Mouse (Mus musculus) neural tube, embryonic 10.5 days (tissue): ENCODE data around the gene Ppp1r16b.

ENCODE experiments used
- DNase-seq: peaks from one replicate; pipeline ENCODE4 v3.0.0-alpha.2; 2017; ENCODE audit warnings: low spot score; ENCODE audit errors: extremely low spot score

Gene Ppp1r16b

DNA sequence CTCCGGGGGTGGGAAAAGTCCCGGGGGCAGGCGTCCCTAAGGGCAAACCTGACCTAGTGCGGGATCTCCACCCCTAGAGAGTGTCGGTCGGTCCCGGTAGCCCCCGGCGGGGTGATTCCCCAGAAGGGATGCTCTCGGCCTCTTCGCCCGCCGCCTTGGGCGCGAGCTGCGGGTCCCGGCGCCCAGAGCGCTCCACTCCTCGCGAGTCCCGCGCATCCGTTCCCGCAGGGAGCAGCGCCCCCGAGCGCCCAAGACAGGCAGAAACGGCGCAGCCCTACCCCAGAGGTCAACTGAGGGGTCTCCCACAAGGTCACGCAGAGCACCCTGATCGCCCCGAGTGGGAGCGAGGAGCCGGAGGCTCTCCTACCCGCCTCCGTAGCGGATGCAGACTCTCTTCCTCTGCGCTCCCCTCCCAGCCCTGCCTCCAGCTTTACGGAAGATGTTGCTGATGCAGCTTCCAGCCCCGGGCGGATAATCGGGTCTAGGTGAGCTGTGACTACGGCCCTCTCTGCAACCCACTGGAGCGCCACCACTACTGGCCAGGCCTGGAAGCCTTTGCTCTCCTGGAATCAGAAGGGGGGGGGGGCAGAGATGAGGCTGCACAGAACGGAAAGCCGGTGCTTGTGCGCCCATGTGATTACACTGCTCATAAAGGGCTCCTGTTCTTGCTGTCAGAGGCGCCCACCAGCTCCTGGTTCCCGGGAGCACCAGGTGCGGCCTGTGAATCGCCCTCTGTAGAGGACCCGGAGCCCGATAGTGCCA is 2.7 kb downstream of the Ppp1r16b start:
- DNase-seq, result peak; percentile 70

DNA sequence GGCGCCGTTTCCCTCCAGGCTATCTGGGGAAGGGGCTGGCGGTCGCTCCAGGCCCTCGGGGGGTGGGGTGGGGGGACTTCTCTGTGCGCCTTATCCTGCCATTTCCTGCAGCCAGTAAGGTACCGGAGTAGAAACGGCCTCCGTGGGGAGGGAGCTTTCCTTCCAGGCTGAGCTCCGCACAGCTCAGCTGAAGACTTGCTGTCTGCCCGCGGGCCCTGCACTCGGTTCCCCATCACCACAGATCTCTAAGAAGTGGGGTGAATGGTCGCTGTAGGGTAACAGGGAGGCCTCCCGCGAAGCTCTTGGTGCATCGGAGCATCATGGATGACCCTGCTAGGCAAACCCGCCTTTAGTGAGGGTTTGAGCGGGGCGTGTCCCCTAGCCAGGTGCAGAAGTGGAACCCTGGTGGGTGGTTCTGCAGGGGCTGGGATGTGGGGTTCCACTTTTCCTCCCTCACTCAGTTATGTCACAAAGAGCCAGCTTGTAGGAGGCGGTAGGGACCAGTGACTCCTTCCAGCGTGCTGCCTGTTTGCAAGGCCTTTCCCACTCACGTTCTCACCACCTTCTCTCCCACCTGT is 3.3 kb downstream of the Ppp1r16b start:
- no peak for DNase-seq

DNA sequence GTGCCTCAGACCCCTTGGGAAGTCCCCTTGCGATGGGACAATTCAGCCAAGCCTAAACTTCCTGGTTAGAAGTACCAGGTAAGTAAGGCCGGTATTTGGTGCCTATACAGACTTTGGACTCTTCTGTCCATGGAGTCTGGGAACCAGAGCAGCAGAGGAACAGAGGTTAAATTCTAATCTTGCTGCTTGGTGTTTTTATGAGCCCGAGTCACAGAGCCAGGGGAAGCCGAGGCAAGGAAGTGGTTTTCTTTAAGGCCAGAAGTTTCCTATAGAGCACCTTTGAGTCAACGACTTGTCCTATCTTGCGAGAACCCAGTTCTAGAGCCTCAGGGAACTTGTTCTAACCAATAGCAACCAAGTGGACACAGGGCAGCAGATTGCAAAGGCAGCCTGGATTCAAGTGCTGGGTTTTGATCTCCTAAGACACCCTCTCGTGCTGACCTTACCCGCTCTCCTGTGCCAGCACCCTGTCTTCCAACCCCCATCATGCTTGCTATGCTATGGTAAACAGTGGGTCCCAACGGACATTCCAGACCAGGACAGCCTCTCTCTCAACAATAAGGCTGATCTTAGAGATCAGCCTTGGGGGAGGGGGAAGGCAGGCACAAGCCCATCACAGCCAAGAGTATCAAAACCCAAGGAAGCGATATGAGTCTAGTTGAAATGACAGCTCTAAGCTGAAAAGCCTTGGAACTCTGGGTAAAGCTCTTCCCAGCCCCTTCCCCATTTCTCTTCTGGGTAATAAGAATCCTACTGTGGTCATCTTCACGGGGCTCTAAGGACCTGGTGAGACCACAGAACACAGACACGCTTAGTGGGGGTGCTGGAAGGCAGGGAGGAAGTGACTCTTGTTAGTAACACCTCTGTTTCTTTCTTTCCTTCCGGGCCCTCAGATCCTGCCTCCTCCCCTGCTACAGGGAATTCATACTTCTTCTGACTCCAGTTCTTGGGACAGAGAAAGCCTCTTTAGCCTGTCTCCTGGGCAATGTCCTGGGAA is 4.3 kb downstream of the Ppp1r16b start:
- no peak for DNase-seq

DNA sequence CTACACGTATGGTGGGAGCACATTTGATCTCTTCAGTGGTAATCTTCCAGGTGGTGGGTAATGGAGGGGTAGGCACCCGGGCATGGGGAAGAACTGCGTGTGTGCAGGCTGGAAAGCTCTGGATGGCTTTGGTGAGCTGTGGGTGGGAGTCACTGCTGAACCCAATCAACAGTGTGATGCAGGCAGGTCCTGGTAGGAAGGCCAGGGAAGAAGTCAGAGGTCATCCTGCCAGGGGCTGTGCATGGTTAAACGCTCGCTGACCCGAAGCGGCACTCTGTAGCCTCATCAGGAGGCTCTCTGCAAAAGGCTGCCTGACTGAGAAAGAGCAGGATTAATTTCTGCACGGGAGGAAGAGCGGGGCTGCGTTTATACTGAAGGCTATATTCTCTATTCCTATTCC is 5.4 kb downstream of the Ppp1r16b start:
- no peak for DNase-seq

DNA sequence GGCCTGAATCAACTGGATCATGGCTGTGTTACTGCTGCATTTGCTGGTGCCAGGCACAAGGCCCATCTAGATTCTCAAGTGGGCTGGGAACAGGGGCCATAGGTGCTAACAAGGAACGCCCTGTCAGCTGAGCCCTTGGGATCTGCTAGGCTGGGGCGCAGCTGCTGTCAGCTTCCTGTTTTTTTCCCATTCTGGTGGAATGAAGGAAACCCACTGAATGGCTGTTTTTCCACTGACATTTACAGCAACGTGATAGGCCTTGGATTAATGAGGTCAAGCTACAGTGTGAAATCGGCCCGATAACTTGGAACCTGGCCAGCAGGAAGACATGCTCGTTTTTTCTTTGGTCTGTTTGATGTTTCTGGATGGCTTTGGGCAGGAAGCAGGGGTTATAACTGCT is 7.6 kb downstream of the Ppp1r16b start:
- DNase-seq, result no peak

DNA sequence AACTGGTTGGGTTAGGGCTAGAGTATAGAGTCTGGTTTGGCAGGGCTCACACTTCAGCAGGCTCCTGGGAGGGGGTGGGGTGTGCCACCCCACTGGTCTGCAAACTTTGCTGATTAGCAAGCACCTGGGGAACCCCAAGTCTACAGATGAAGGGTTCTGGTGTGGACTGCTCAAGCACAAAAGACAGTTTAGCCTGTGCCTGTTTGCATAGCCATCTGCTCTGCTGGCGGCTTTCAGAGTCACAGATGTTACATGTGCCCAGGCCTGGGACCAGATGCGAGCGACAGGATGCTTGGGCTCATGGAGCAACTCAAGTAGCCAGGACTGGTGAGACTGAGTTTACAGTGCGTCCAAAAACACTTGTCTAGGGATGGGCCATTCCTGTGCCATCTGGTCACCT is 8.3 kb downstream of the Ppp1r16b start:
- DNase-seq, result no peak

DNA sequence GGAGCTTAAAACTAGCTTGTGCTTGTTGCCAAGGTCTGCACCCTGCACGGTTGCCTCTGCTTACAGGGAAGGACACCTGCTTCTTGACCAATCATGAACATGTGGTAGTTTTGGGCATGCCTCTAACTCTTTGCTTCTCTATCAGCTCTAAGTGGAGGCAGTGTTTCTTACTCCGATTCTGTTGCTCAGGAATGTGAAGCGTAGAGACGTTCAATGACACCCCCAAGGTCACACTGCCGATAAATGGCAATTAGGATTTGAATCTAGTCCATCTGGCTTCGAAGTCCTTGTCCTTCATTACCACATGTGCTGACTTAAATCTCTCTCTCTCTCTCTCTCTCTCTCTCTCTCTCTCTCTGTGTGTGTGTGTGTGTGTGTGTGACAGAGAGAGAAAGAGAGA is 8.9 kb downstream of the Ppp1r16b start:
- no peak for DNase-seq

DNA sequence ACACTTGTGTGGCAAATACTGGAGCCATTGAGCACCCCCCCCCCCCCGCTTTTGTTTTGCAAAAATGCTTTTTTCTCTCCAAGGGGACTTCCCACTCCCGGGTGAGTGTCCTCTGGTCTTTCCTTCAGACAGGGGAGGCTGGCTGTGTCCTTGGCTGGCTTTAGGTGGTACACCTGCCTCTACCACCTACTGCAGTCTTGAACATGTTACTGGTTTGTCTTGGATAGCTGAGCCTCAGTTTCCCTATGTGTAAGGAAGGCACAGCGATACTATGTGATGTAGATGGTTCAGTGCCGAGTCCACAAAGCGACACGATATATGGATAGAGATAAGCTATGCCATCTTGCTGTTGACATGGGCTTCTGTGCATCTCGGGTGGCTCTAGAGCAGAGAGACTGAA is 9.6 kb downstream of the Ppp1r16b start:
- DNase-seq, result no peak

DNA sequence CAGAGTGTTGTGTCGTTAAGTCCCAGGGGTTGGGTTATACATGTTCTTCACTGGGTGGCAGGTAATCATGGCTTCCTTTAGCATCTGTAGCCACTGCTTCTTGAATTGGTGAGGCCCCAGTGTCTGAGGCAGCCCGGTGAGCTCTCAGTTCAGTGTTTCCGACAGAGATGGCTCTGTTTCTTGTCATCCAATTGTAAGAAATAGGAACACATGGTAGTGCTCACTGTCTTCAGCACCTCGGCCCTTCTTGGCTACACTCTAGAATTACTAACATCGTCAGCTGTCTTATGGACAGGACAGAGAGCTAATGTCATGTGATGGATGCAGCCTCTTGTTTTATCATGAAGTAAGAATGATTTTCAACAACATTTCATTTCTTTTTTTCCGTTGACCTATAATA is 10.0 kb downstream of the Ppp1r16b start:
- no peak for DNase-seq

DNA sequence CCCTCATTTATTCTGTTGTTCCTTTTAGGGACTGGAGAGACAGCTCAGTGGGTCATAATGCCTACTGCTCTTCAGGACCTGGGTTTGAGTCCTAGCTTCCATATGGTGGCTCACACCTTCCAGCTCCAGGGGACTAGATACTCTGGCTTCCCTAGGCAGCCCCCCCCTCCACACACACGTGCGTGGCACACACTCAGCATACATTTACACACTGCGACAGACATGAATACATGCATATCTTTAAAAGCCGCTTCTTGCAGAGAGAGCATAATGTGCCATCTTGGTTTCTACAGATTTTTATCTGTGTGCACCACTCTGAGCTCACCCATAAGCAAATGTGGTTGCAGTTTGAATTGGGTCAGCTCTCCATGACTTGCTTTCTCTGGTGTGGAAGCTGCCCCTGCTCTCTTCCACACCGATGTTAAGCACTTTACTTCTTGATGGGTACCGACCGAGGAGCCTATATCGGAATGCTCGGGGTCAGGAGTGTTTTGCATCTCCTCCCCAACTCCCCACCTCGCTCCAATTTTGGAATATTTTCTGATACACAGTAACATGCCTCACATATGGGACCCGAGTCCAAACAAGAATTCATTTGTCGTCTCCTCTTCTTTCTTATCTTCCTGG is 10.8 kb downstream of the Ppp1r16b start:
- DNase-seq, result no peak

DNA sequence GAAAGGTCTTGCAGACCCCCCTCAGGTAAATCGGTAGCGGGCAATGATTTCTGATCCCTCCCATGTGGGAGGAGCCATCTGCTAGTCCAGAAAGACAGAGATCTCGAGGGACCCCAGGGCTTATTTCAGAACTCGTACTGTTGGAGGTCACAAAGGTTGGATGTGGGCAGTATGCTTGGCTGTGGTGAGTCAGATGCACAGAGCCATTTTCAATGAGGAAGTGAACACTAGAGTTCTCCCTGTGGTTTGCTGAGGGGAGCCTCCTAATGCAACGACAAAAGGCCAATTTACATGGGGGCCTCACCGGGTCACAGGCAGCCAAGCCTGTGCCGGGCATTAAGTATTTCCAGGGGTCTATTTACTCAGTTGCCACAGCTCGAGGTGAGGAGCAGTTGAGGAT is 12.7 kb downstream of the Ppp1r16b start:
- no peak for DNase-seq

DNA sequence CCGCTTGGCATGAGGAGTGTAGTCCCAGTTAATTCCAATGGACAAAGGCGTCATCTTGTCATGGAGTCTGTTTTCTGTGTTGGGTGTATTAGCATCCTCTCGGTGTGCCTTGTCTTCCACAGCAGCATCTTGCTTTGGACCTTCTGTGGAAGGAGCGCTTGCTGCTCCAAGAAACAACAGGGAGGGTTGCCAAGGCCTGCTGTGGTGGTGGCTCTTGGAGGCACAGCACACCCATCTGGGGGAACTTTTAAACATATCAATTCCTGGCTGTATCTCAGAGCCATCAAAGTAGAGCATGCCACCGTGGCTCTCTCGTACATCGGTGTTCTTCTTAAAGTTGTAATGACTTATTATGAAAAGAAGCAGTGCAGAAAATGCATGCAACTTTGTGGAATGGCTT is 13.9 kb downstream of the Ppp1r16b start:
- DNase-seq, result no peak

DNA sequence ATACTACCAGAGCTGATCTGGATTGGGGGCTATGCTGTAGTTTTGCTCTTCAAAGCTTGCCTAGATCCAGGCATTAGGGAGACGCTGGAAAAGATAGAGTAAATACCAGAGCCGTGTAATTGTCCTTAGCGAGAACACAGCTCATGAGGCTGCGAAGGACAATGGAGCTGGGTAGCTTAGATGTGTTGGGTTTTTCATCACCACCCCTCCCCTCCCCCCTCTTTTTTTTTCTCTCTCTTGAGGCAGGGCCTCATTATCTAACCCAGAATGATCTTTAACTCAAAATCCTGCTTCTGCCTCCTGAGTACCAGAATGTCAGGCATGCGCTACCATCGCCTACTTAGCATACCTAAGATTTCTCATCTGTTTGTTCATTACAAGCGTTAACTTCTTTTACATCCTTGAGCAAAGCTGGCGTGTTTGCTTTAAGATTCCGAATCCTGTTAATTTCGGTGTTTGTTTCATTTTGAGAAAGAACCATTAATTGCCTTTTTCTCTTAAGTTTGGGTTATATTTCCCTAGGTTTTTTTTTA is 15.2 kb downstream of the Ppp1r16b start:
- no peak for DNase-seq

DNA sequence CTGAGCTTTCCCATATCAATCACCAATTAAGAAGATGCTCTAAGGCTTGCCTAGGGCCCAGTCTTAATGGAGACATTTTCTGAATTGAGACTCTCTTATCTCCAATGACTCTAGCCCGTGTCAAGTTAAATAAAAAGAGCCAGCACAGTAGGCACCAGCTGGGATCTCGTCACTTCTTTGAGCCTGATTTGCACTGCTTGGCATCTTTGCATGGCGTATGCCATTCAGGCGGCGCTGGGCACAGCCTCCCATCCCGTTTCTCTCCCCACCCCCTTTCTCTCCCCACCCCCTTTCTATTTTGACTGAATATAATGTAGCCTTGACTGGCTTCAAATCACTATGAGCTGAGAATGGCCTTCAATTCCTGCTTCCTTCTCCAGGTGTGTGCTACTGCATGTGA is 16.5 kb downstream of the Ppp1r16b start:
- no peak for DNase-seq

DNA sequence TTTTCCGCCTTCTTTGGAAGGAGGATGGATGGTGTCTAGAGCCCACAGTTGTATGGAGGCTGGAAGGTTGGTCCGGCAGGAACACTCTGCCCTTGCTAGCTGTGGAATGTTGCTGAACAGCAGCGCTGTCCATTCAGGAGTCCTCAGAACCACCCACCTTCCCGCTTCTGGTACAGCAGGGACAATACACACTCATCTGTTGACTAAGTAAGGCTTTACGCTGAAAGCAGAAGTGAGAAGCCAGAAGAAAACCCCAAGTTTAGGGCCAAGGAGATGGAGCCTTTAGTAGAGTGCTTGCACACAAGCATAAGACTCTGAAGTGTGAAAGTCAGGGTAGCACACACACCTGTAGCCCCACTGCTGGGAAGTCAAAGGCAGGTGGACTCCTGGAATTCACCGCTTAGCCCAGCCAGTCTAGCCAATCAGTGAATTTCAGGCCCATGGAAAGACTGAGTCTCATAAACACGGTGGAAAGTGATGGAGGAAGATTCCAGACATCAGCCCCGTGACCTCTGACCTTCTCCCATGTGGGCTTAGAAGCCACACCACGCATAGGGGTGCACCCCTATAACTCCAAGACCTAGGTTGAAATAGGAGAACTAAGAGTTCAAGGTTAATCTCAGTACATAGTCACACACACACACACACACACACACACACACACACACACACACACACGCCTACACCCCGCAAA is 17.3 kb downstream of the Ppp1r16b start:
- DNase-seq, result no peak

DNA sequence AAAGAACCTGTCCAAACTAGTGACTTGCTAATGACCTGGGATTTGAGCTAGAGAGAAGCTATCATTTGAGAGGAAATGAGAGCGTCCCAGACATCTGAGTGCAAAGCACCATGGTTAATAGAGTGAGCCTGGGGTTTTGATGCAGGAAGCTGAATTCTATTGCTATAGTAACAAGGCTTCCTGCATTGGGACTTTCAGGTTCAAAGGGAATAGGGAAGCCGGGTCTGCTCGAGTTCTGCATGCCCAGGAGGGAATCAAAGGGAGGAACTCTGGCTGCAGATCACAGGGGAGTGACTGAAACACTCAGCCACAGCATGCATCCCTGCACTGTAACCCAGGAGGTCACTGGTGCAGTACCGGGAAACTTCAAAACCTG is 17.8 kb downstream of the Ppp1r16b start:
- DNase-seq, result no peak

DNA sequence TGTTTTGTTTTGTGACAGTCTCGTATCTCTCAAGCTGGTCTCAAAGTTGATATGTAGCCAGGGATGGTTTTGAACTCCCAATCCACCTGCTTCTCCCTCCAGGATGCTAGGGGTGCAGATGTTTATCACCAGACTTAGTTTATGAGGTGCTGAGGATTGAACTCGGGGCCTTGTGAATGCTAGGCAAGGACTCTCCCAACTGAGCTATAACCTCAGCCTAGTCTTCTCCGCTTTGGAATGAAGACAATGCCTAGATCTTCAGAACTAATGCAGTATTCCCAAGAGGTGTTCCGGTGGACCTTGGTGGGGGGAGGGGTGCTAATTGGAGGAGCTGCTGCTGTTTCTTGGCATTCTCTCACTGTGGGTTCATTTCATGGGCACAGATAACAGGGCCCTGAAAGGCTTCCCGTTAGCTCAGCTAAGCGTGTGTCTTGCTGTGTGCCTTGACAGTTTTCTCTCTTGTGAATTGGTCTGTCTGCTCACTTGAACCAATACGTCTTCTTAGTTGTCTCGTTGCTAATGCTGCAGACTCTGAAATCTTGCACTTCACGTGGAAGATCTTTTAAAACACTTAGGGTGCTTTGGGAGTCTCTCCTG is 19.1 kb downstream of the Ppp1r16b start:
- DNase-seq, result no peak

DNA sequence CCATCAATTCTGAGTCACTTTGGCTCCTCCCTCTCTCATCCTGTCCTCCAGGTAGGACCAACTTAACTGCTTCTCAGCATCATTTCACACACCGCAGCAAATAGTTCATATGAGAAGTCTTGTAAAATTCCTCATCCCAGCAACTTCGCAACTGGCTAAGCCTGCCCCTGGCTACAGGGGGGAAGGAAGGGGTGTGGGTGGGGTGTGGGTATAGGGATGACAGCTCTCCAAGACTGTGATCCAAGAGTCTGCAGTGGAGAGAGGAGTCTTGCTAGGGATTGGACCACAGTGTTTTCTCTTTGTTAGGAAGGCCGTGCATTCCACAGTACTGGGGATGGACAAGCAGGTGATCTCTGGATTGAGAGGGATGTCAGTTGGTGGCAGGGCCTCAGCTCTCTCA is 19.7 kb downstream of the Ppp1r16b start:
- DNase-seq, result no peak

DNA sequence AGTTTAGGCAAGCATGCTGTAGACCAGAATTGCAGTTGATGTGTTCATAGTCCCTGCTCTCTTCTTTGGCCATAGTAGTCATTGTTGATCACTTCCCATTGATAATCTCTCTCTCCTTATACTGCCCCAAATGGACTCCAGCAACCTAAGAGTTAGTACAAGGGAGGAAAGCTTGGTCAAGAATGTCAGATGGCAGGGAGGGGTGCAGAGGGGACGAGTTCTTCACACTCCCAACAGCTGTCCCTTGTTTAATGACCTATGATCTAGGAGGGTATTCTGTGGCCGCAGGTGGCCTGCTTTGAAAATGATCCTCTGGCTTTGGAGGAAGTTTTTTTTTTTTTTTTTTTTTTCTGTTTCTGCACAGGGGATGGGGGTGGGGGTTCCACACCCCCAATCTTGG is 21.2 kb downstream of the Ppp1r16b start:
- DNase-seq, result no peak

DNA sequence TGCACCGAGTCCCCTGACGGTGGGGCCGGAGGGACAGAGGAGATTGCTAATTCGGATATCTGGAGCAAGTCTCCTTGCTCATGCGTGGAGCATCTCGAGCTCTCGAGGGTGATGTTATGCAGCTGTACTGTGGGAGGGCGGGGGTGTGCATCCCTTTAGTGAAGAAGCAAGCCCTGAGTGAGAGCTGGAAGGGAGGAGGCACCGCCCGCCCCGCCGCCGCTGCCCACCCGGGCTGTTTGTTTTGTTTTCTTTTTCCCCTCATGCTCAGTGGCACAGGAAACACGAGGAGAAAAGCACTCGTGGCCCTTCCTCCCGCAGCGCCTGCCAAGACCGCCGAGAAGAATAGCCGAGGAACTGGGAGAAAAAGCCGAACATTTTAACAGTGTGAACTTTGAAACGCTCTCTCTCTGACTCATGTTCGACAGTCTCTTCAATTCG is 22.6 kb downstream of the Ppp1r16b start:
- no peak for DNase-seq
